Mouse (Mus musculus) thymus, postnatal 25 days (tissue): ENCODE measurements around the gene C530008M17Rik.

ENCODE experiments used
- DNase-seq: peaks from one replicate; pipeline ENCODE4 v3.0.0; 2022

The C530008M17Rik gene

GRCm38 (mm10) chr5:76779094-76779615 is 122.8 kb downstream of the C530008M17Rik start:
- peak; percentile 6 for DNase-seq

DNA sequence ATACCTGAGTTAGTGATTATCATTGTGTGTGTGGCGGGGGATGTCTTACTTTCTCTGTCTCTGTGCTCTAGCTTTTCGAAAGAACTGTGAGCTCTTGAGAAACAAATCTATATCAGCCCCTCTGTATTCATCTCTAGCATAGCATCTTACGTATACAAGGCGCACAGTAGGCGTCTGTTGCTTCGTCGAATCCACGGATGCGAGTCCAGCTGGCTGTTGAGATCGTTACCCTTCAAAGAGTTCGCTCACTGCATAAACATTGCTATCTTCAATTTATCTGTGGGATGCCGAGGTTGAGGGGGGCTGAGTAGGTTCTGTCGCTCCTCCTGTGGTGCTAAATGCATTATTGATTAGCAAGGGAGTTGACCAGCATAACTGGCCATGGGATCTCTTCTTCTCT is 125.6 kb downstream of the C530008M17Rik start:
- DNase-seq = no peak

GRCm38 (mm10) chr5:76782414-76783103 is 126.2 kb downstream of the C530008M17Rik start:
- no peak for DNase-seq

GRCm38 (mm10) chr5:76783104-76783441 is 126.8 kb downstream of the C530008M17Rik start:
- no peak for DNase-seq

GRCm38 (mm10) chr5:76784151-76784723 is 127.9 kb downstream of the C530008M17Rik start:
- no peak for DNase-seq

GRCm38 (mm10) chr5:76785013-76785412 is 128.7 kb downstream of the C530008M17Rik start:
- no peak for DNase-seq

DNA sequence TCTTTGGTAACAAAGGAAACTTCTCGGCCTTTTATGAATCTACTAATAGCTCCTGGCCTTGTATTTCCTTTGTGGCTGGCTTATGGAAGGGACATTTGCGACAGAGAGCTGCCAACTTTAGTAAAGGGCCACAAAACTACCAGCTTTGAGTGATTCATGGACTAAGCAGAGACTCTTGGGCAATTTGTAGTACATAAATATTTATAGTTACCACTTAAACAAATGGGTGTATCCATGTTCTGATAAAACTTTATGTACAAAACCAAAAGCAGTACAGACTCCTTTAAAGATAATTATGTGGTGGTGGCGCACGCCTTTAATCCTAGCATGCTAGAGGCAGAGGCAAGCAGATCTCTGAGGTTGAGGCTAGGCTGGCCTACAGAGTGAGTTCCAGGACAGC is 133.6 kb downstream of the C530008M17Rik start:
- no peak for DNase-seq

GRCm38 (mm10) chr5:76791280-76791679 is 135.0 kb downstream of the C530008M17Rik start:
- no peak for DNase-seq

- no peak for DNase-seq
These were observed 136.4 kb downstream of the C530008M17Rik start for GRCm38 (mm10) chr5:76792720-76793119.

DNA sequence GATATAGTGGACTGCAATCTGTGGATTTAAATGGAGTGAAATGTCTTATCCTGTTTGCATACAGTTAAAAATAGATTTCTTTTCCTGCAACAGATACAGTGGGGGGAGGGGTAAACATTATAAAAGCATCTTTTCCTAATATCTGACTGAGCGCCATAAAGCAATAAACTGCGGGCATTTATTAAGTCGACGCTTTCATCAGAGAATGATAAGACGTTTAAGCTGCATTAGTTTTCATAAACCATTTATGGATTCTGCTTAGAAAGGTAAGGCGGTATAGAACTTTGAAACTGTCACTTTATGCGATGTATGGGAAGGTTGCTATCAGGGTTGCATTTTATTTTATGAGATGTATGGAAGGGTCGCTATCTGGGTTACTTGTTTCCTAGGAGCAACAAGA is 141.7 kb downstream of the C530008M17Rik start:
- no peak for DNase-seq

- DNase-seq = no peak
These were observed 143.2 kb downstream of the C530008M17Rik start for GRCm38 (mm10) chr5:76799471-76799870.

DNA sequence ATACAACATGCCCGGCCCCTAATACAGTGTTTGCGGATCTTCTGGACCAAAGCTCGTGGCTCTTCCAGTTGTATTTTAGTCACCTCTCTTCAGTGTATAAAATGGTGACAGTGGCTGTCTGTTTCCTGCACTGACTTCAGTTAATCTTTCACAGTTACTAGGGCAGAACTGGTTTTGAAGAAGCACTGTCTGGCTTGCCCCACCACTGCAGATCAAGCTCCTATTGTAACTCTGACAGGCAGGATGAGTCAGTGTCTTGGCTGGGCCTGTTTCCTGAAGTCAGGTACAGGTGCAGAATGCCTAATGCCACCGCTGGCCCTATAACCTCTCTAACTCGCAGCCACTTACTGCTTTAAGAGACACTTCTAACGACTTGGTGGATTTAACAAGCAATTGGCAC is 152.7 kb downstream of the C530008M17Rik start:
- DNase-seq = no peak

- DNase-seq = no peak
These were observed 158.7 kb downstream of the C530008M17Rik start for GRCm38 (mm10) chr5:76815035-76815434.

DNA sequence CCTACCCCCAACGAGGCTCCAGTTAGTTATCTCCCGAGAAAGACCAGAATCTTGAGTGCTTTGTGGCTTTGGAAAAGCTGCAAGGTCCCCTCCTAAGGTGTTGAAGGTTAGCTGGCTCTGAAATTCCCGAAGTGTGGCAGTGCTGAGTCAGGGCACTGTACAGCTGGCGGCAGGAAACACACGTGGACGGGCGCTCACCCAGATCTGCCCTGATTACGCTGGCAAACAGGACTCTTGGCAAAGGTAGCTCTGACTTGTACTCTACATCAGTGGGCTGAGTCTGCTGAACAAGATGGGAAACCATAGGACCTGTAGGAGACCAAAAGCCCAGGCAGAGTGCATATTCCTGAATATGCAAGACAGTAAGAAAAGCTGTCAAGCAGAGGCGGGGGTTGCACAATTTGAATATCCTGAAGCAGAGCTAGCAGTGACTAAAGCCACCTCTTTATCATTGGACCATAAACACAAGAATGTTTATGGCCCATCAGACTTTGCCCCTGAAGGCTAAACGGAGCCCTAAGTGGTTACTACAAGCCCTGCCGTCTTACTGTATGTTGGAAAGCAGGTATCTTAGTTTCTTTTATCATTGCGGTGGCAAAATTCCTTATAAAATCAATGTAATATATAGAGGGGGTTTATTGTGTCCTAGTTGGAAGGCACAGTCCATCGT is 159.6 kb downstream of the C530008M17Rik start:
- no peak for DNase-seq

DNA sequence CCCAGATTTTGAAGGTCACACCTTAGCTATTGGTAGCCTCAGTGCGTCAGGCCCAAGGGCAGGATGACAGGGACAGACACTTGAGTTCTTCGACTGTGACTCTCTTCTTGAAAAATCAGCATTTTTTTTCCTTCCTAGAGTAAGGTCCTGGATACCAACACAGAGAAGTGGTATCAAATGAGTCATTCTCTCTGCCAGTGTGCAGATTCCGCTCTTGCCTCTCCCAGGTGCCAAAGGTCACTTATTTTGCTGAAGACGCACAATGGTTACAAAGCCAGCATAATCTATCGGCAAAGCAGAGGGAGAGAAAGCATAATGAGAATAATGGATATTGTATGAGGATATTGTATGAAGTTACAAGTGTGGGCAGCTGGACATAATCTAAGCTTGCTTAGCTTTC is 160.4 kb downstream of the C530008M17Rik start:
- DNase-seq = no peak

DNA sequence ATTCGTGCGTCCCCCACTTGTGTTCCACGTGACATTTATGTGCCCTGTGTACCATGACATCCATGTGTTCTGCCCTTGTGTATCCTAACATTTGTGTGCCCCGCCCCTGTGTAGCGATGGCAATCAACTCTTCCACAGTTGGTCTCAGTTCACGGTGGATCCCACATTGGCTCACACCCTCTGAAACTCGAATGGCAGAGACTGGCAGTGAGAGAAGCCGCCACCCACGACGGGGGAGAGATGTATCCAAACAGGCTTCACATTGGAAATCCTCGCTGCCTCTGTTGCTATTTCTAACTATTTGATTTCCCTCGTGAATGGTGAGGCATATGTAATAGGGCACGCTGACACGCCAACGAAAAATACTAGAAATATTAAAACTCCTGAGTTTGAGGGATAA is 161.4 kb downstream of the C530008M17Rik start:
- no peak for DNase-seq

DNA sequence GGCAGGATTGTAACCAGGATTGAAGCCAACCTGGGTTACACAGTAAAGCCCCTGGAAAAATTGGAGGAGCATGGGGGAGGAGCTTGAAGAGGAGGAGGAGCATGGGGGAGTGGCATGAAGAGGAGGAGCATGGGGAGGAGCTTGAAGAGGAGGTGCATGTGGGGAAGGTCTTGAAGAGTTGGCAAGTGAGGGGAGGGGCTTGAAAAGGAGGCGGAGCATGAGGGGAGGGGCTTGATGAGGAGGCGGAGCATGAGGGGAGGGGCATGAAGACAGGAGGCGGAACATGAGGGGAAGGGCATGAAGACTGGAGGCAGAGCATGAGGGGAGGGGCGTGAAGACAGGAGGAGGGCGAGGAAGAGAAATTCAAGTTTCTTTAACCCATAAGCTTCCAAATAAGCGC is 162.5 kb downstream of the C530008M17Rik start:
- DNase-seq = no peak

- no peak for DNase-seq
These were observed 165.8 kb downstream of the C530008M17Rik start for GRCm38 (mm10) chr5:76822097-76822496.

GRCm38 (mm10) chr5:76828527-76829240 is 172.4 kb downstream of the C530008M17Rik start:
- no peak for DNase-seq

GRCm38 (mm10) chr5:76832529-76833210 is 176.4 kb downstream of the C530008M17Rik start:
- no peak for DNase-seq

- DNase-seq = no peak
These were observed 180.7 kb downstream of the C530008M17Rik start for GRCm38 (mm10) chr5:76837018-76837417.

- DNase-seq = no peak
These were observed 183.5 kb downstream of the C530008M17Rik start for GRCm38 (mm10) chr5:76839786-76840185.

GRCm38 (mm10) chr5:76841859-76842258 is 185.5 kb downstream of the C530008M17Rik start:
- DNase-seq = no peak
